Mouse (Mus musculus): ENCODE measurements around the gene Dbt.
A peak's percentile ranks its signal among the peaks of the same experiment; 100 is the strongest.
"Not testable (repeated sequence)": the region's sequence is repeated elsewhere in the genome, so short reads cannot be mapped to it uniquely, and the experiment has no call there.

Gene Dbt

GRCm38 (mm10) chr3:116542070-116542469, 29.2 kb downstream of the Dbt start:
- DNase-seq (ENCODE audit: low spot score in 2 of 2), result no peak

DNA sequence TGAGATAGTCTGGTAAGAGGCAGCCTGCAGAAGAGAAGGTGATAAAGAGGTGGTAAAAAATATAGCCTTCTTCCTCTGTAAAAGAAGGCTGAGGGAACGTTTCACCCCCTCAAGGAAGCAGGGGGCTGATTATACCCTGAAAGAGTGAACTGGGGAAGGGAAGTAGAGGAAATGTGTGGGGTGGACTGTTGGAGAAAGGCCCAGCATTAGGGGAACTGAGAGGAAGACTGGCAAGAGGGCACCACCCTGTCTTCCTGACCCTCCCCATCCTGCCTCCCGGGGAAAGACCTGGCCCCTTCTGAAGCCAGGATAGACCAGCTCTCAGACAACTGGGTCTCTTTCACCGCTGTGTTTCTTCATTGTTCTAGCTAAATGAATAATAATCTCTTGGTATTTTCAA, 29.7 kb downstream of the Dbt start:
- no peak for DNase-seq (ENCODE audit: low spot score in 2 of 2)

GRCm38 (mm10) chr3:116547430-116547829, 34.6 kb downstream of the Dbt start:
- no peak for DNase-seq (ENCODE audit: low spot score in 2 of 2)

DNA sequence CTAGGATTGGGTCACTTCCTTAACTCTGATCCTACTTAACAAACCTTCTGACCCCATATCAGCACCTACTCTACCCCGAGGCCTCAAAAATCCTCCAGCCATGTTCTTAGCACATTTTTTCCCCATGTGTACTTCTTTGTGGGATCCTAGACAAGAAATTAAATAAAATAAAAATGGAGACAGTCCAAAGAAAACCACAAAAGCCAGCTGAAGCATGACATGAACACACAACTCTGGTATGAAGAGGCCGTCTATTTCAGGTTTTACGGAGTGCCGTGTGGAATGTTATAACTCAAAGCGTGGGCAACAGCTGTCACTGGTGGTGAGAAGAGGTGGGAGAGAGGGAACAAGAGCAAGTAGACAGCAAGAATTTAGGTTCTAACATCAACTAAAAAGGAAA, 38.5 kb downstream of the Dbt start:
- DNase-seq (ENCODE audit: low spot score in 2 of 2), result peak in 1 of 2 experiments; percentile 48

- not testable (repeated sequence) for DNase-seq (ENCODE audit: low spot score in 2 of 2)
Measured at GRCm38 (mm10) chr3:116561315-116561714, 48.4 kb downstream of the Dbt start.

DNA sequence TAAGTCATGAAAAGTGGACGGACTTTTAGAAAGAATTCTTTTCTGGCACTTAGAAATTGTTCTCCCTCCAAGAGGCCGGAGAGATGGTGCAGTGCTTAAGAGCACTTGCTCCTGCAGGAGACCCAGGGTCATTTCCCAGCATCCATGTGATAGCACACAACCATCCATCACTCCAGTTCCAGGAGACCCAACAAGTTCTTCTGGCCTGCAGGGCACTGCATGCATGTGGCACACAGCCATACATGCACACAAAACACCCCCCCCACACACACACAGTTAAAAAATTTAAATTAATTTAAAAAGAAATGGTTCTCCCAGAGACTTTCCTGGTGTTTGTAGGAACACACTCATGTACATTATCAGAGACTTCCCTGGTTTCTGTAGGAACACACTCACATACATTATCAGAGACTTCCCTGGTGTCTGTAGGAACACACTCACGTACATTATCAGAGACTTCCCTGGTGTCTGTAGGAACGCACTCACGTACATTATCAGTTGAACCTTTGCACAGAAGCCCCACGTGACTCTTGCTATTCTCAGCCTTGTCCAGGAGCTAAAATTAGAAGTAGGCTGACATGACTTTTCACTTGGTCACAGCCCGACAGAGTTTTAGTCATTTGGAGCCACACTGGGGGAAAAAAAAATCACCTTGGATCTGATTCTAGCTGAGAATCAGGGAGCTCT, 49.7 kb downstream of the Dbt start, which contains the start of gene Lrrc39:
Lrrc39 (plus strand) TSS at position 566 of the 687 bp plus-strand sequence.
- no peak for DNase-seq (ENCODE audit: low spot score in 2 of 2)

DNA sequence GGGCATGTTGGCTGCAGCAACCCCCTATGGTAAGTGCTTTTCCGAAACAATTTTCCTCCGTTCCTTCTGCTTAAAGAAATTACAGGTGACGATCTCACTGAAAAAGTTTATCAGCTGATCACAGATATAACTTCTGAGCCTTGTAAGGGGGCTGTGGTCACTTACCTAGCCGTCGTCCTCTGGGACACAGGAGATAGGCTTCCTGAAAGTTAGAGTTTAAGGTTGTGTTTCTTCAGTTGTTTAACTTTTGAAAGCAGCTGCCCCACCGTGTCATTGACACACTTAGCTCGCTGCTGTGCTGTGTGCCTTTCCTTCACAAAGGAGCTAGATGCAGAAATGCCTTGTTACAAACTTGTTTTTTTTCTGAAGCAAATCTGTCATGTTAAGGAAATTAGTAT, 50.2 kb downstream of the Dbt start:
- no peak for DNase-seq (ENCODE audit: low spot score in 2 of 2)

- DNase-seq (ENCODE audit: low spot score in 2 of 2), result no peak
Measured at GRCm38 (mm10) chr3:116570628-116571027, 57.8 kb downstream of the Dbt start.

GRCm38 (mm10) chr3:116577286-116577685, 64.4 kb downstream of the Dbt start:
- no peak for DNase-seq (ENCODE audit: low spot score in 2 of 2)

GRCm38 (mm10) chr3:116582201-116582600, 69.3 kb downstream of the Dbt start:
- peak; percentile 41 to 71 for DNase-seq (ENCODE audit: low spot score in 2 of 2)

- no peak for DNase-seq (ENCODE audit: low spot score in 2 of 2)
Measured at GRCm38 (mm10) chr3:116594076-116594727, 81.3 kb downstream of the Dbt start.

GRCm38 (mm10) chr3:116594728-116595602, 82.1 kb downstream of the Dbt start, which contains the start of gene Sass6:
Sass6 (plus strand) TSS chr3:116594982.
- DNase-seq (ENCODE audit: low spot score in 2 of 2), result peak; percentile 98

GRCm38 (mm10) chr3:116595603-116595991, 82.7 kb downstream of the Dbt start:
- no peak for DNase-seq (ENCODE audit: low spot score in 2 of 2)
